Mouse (Mus musculus): ENCODE results near the gene Oca2. TPM values are rescaled to one million over a fixed set of nuclear protein-coding genes. Genes with fewer than 3 reads are reported as not detected.

Gene Oca2
- total and polyA plus RNA-seq, 3 experiments, result 0.38 TPM; not detected in 2

- H3K27ac ChIP-seq (ENCODE audit: insufficient read depth, low read depth), result no peak overlapping the region
- no peaks in the 10 kb centered on the region for H3K4me1 ChIP-seq (ENCODE audit: control insufficient read depth in 1 of 2, insufficient read depth in 2 of 2)
- no peaks in the 10 kb centered on the region for H3K79me2 ChIP-seq (replicated peaks; ENCODE audit: control insufficient read depth, extremely low read depth, insufficient read depth, poor library complexity, severe bottlenecking)
- no peak overlapping the region for H3K9ac ChIP-seq (ENCODE audit: insufficient read depth, low read depth)
- no peak overlapping the region for H3K4me3 ChIP-seq (replicated peaks in 1 of 3; ENCODE audit: low read depth in 2 of 3, low read length in 2 of 3, poor library complexity in 1 of 3)
- in situ Hi-C loops (cut with MboI; ENCODE audit: low pct_ligation_motif_present, low pct_unique_long_range_greater_than_20kb, low sequenced_read_pairs) (no loop called here), dilution Hi-C loops (cut with MboI; ENCODE audit: extremely low pct_ligation_motif_present, extremely low pct_unique_long_range_greater_than_20kb, low sequenced_read_pairs) (no loop called here)
- H3K9me3 ChIP-seq (replicated peaks; ENCODE audit: low read length), result no peaks in the 10 kb centered on the region
- H3K27me3 ChIP-seq (replicated peaks), result peaks cover 29% of the 10 kb centered on the region
- H3K36me3 ChIP-seq (replicated peaks in 1 of 2; ENCODE audit: control insufficient read depth in 1 of 2, insufficient read depth in 1 of 2, low read length in 1 of 2), result no peaks in the 10 kb centered on the region
- no peak overlapping the region for H3K4me2 ChIP-seq (ENCODE audit: insufficient read depth, low read depth, poor library complexity, severe bottlenecking)
- no peak for TF ChIP-seq MAX (IDR thresholded peaks at IDR 0.05; ENCODE audit: low read length)
- no peak for TF ChIP-seq ZC3H11A (IDR thresholded peaks at IDR 0.05; ENCODE audit: low read depth, low read length)
- TF ChIP-seq ZMIZ1 (IDR thresholded peaks at IDR 0.05; ENCODE audit: low read depth, low read length), result no peak
- no peak for TF ChIP-seq JUN (IDR thresholded peaks at IDR 0.05; ENCODE audit: insufficient read depth, low read depth, low read length)
- TF ChIP-seq SIN3A (IDR thresholded peaks at IDR 0.05; ENCODE audit: low read length), result no peak
- TF ChIP-seq MXI1 (IDR thresholded peaks at IDR 0.05; ENCODE audit: low read depth, low read length), result no peak
- TF ChIP-seq JUND (conservative IDR thresholded peaks at IDR 0.05; ENCODE audit: low read depth, low read length), result no peak
- TF ChIP-seq CHD1 (IDR thresholded peaks at IDR 0.05; ENCODE audit: low read depth, low read length), result no peak
- TF ChIP-seq ELF1 (IDR thresholded peaks at IDR 0.05; ENCODE audit: low read depth, low read length), result no peak
- no peak for TF ChIP-seq HCFC1 (IDR thresholded peaks at IDR 0.05; ENCODE audit: low read depth, low read length)
- TF ChIP-seq MYC (IDR thresholded peaks at IDR 0.05; ENCODE audit: low read depth, low read length), result no peak
- TF ChIP-seq POLR2A (IDR thresholded peaks at IDR 0.05; ENCODE audit: low read depth, low read length), result no peak
- no peak for TF ChIP-seq RCOR1 (conservative IDR thresholded peaks at IDR 0.05; ENCODE audit: low read depth, low read length)
- TF ChIP-seq EP300 (IDR thresholded peaks at IDR 0.05; ENCODE audit: low read length), result no peak
- DNase-seq (ENCODE audit: extremely low read depth), result no peak
These were observed 182.4 kb downstream of the Oca2 start for GRCm38 (mm10) chr7:56421946-56422345.

- no peak overlapping the region for H3K27ac ChIP-seq (ENCODE audit: insufficient read depth, low read depth)
- H3K27me3 ChIP-seq (replicated peaks), result peaks cover 29% of the 10 kb centered on the region
- H3K36me3 ChIP-seq (replicated peaks in 1 of 2; ENCODE audit: control insufficient read depth in 1 of 2, insufficient read depth in 1 of 2, low read length in 1 of 2), result no peaks in the 10 kb centered on the region
- no peaks in the 10 kb centered on the region for H3K4me1 ChIP-seq (ENCODE audit: control insufficient read depth in 1 of 2, insufficient read depth in 2 of 2)
- no peak overlapping the region for H3K4me2 ChIP-seq (ENCODE audit: insufficient read depth, low read depth, poor library complexity, severe bottlenecking)
- in situ Hi-C loops (cut with MboI; ENCODE audit: low pct_ligation_motif_present, low pct_unique_long_range_greater_than_20kb, low sequenced_read_pairs), result no loop called here
- H3K4me3 ChIP-seq (replicated peaks in 1 of 3; ENCODE audit: low read depth in 2 of 3, low read length in 2 of 3, poor library complexity in 1 of 3), result no peak overlapping the region
- no peak overlapping the region for H3K9ac ChIP-seq (ENCODE audit: insufficient read depth, low read depth)
- dilution Hi-C loops (cut with MboI; ENCODE audit: extremely low pct_ligation_motif_present, extremely low pct_unique_long_range_greater_than_20kb, low sequenced_read_pairs), result no loop called here
- no peak for DNase-seq (ENCODE audit: extremely low read depth)
- H3K9me3 ChIP-seq (replicated peaks; ENCODE audit: low read length), result no peaks in the 10 kb centered on the region
- no peak for TF ChIP-seq ZC3H11A (IDR thresholded peaks at IDR 0.05; ENCODE audit: low read depth, low read length)
- H3K79me2 ChIP-seq (replicated peaks; ENCODE audit: control insufficient read depth, extremely low read depth, insufficient read depth, poor library complexity, severe bottlenecking), result no peaks in the 10 kb centered on the region
These were observed 184.0 kb downstream of the Oca2 start for GRCm38 (mm10) chr7:56423548-56423947.

- H3K27ac ChIP-seq (ENCODE audit: insufficient read depth, low read depth), result no peak overlapping the region
- dilution Hi-C loops (cut with MboI; ENCODE audit: extremely low pct_ligation_motif_present, extremely low pct_unique_long_range_greater_than_20kb, low sequenced_read_pairs), result no loop called here
- no peaks in the 10 kb centered on the region for H3K4me1 ChIP-seq (ENCODE audit: control insufficient read depth in 1 of 2, insufficient read depth in 2 of 2)
- DNase-seq (ENCODE audit: extremely low read depth), result no peak
- H3K79me2 ChIP-seq (replicated peaks; ENCODE audit: control insufficient read depth, extremely low read depth, insufficient read depth, poor library complexity, severe bottlenecking), result no peaks in the 10 kb centered on the region
- no peaks in the 10 kb centered on the region for H3K36me3 ChIP-seq (replicated peaks in 1 of 2; ENCODE audit: control insufficient read depth in 1 of 2, insufficient read depth in 1 of 2, low read length in 1 of 2)
- peaks cover 8% of the 10 kb centered on the region for H3K27me3 ChIP-seq (replicated peaks)
- H3K4me2 ChIP-seq (ENCODE audit: insufficient read depth, low read depth, poor library complexity, severe bottlenecking), result no peak overlapping the region
- in situ Hi-C loops (cut with MboI; ENCODE audit: low pct_ligation_motif_present, low pct_unique_long_range_greater_than_20kb, low sequenced_read_pairs), result no loop called here
- no peaks in the 10 kb centered on the region for H3K9me3 ChIP-seq (replicated peaks; ENCODE audit: low read length)
- H3K4me3 ChIP-seq (replicated peaks in 1 of 3; ENCODE audit: low read depth in 2 of 3, low read length in 2 of 3, poor library complexity in 1 of 3), result no peak overlapping the region
- H3K9ac ChIP-seq (ENCODE audit: insufficient read depth, low read depth), result no peak overlapping the region
- TF ChIP-seq POLR2AphosphoS2 (IDR thresholded peaks at IDR 0.05; ENCODE audit: low read depth, low read length) (no peak), ETS1 (conservative IDR thresholded peaks at IDR 0.05; ENCODE audit: low read depth, low read length) (no peak), ELF1 (IDR thresholded peaks at IDR 0.05; ENCODE audit: low read depth, low read length) (no peak), UBTF (IDR thresholded peaks at IDR 0.05; ENCODE audit: low read depth, low read length) (no peak), MXI1 (IDR thresholded peaks at IDR 0.05; ENCODE audit: low read depth, low read length) (no peak), MEF2A (IDR thresholded peaks at IDR 0.05; ENCODE audit: borderline replicate concordance, low read depth, low read length) (no peak), RAD21 (IDR thresholded peaks at IDR 0.05; ENCODE audit: low read depth, low read length) (peak; percentile 15), CTCF (conservative IDR thresholded peaks at IDR 0.05 in 1 of 2, IDR thresholded peaks at IDR 0.05 in 1 of 2; ENCODE audit: low read depth in 2 of 2, low read length in 2 of 2) (peak in 1 of 2 experiments; percentile 39; a peak in 2 of 4 replicates), RCOR1 (conservative IDR thresholded peaks at IDR 0.05; ENCODE audit: low read depth, low read length) (no peak), IRF4 (IDR thresholded peaks at IDR 0.05; ENCODE audit: low read depth, low read length) (no peak), ZMIZ1 (IDR thresholded peaks at IDR 0.05; ENCODE audit: low read depth, low read length) (no peak), SMC3 (IDR thresholded peaks at IDR 0.05; ENCODE audit: low read depth, low read length) (peak; percentile 19; the same call in 1 of the 2 replicates), BHLHE40 (IDR thresholded peaks at IDR 0.05; ENCODE audit: low read depth, low read length) (no peak), ZC3H11A (IDR thresholded peaks at IDR 0.05; ENCODE audit: low read depth, low read length) (no peak), JUND (conservative IDR thresholded peaks at IDR 0.05; ENCODE audit: low read depth, low read length) (no peak), JUN (IDR thresholded peaks at IDR 0.05; ENCODE audit: insufficient read depth, low read depth, low read length) (no peak), SIN3A (IDR thresholded peaks at IDR 0.05; ENCODE audit: low read length) (no peak), KAT2A (IDR thresholded peaks at IDR 0.05; ENCODE audit: insufficient replicate concordance, low read length) (no peak)
These were observed 221.4 kb downstream of the Oca2 start for GRCm38 (mm10) chr7:56460814-56461520.

Measured in CH12.LX (cell line).